In the genomic region with DNA sequence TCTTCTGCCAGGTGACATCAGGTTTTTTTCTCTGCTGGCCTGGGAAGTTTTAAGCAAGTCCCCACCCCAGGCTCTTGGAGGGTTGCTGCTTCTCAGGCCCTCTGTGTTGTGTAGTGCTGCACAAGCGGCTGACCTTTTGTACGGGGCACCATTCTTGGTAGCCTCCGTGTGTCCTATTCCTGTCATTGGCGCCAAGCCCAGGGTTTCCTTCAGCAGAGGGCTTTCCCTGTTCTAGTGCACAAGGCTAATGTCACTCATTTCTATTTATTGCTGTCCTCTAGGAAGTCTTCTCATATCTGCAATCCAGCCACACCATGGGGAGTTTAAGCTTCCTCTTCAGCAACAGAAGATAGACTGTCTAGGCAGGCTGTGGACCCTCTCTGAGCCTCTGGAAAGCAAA, we compare ENCODE assay signal across 11 mouse cellular contexts. TPM values are rescaled to one million over a fixed set of nuclear protein-coding genes. Genes with fewer than 3 reads are reported as not detected.
DNase-seq lines count a peak whose midpoint lies in the region; ATAC-seq and TF ChIP-seq lines count a peak whose summit lies in the region.
"Had no signal": no experiment of that assay in that cellular context is flagged by ENCODE, and none has a peak within 500 bp of the region (broad histone marks: within the 10 kb centered on the region; RNA-seq: fewer than 3 reads in every experiment).

No protein-coding gene starts in this region.

- H3K36me3 ChIP-seq in hindbrain, postnatal 0 days (ENCODE audit: insufficient read depth, low read length) = no peaks in the 10 kb centered on the region
- no peaks in the 10 kb centered on the region for H3K36me3 ChIP-seq in hindbrain, embryonic 11.5 days (ENCODE audit: control insufficient read depth, insufficient read depth, low read length)
- no peaks in the 10 kb centered on the region for H3K36me3 ChIP-seq in heart, embryonic 10.5 days
- H3K36me3 ChIP-seq: hindbrain, embryonic 15.5 days had no signal

- ATAC-seq in hindbrain, postnatal 0 days = no peak
- ATAC-seq in hindbrain, embryonic 11.5 days (ENCODE audit: low FRiP score) = no peak
- ATAC-seq: midbrain, embryonic 16.5 days had no signal

- no peaks in the 10 kb centered on the region for H3K9me3 ChIP-seq in hindbrain, postnatal 0 days (ENCODE audit: low read length)
- H3K9me3 ChIP-seq in hindbrain, embryonic 11.5 days (ENCODE audit: control insufficient read depth, low read length) = no peaks in the 10 kb centered on the region
- H3K9me3 ChIP-seq in heart, embryonic 10.5 days = no peaks in the 10 kb centered on the region
- H3K9me3 ChIP-seq: hindbrain, embryonic 15.5 days had no signal

- H3K9ac ChIP-seq in hindbrain, postnatal 0 days (replicated peaks; ENCODE audit: low read length) = no peak overlapping the region
- H3K9ac ChIP-seq in hindbrain, embryonic 11.5 days (ENCODE audit: low read depth, low read length) = no peak overlapping the region
- H3K9ac ChIP-seq: hindbrain, embryonic 15.5 days had no signal

- peak; percentile 2 for DNase-seq in hindbrain, postnatal 0 days (ENCODE audit: low spot score)
- DNase-seq in hindbrain, embryonic 11.5 days (ENCODE audit: low spot score) = no peak
- DNase-seq in adrenal gland, postnatal 14 days = peak; percentile 80
- peak; percentile 76 for DNase-seq in heart, embryonic 10.5 days (ENCODE audit: low spot score)
- peak; percentile 55 to 65 for DNase-seq in kidney, postnatal 36 days
- DNase-seq in frontal cortex, postnatal 10 days (ENCODE audit: low spot score in 2 of 2) = no peak
- DNase-seq in frontal cortex, postnatal 36 days (ENCODE audit: low spot score in 2 of 2) = no peak
- DNase-seq in T-cell, adult 2 months (ENCODE audit: low spot score) = no peak

- no peaks in the 10 kb centered on the region for H3K27me3 ChIP-seq in hindbrain, postnatal 0 days (ENCODE audit: insufficient read depth, low read length)
- H3K27me3 ChIP-seq in hindbrain, embryonic 11.5 days (ENCODE audit: control insufficient read depth, insufficient read depth, low read length) = peaks cover 2% of the 10 kb centered on the region; the same call in 1 of the 2 replicates
- no peaks in the 10 kb centered on the region; the same call in 1 of the 2 replicates for H3K27me3 ChIP-seq in heart, embryonic 10.5 days (ENCODE audit: insufficient read depth, poor library complexity, severe bottlenecking)
- H3K27me3 ChIP-seq: CH12.LX had no signal

- H3K4me2 ChIP-seq in hindbrain, postnatal 0 days (ENCODE audit: low read depth, low read length) = no peak overlapping the region
- H3K4me2 ChIP-seq in hindbrain, embryonic 11.5 days (replicated peaks; ENCODE audit: low read depth, low read length) = no peak overlapping the region
- H3K4me2 ChIP-seq: hindbrain, embryonic 15.5 days had no signal

- no peak overlapping the region for H3K4me3 ChIP-seq in hindbrain, postnatal 0 days (ENCODE audit: low read length)
- H3K4me3 ChIP-seq in hindbrain, embryonic 11.5 days (ENCODE audit: low read depth, low read length) = no peak overlapping the region
- H3K4me3 ChIP-seq in heart, embryonic 10.5 days = no peak overlapping the region
- H3K4me3 ChIP-seq: hindbrain, embryonic 15.5 days had no signal

- TF ChIP-seq CTCF in hindbrain, postnatal 0 days (IDR thresholded peaks at IDR 0.05; ENCODE audit: low read depth) = no peak

- H3K4me1 ChIP-seq in hindbrain, postnatal 0 days (ENCODE audit: insufficient read depth, low read length) = no peaks in the 10 kb centered on the region
- no peaks in the 10 kb centered on the region for H3K4me1 ChIP-seq in hindbrain, embryonic 11.5 days (replicated peaks; ENCODE audit: control insufficient read depth, insufficient read depth, low read length)
- no peaks in the 10 kb centered on the region for H3K4me1 ChIP-seq in heart, embryonic 10.5 days
- H3K4me1 ChIP-seq: hindbrain, embryonic 15.5 days had no signal

- WGBS in hindbrain, postnatal 0 days = 56% methylated on average over 4 of the region's 4 CpGs
- 75% methylated on average over 4 of the region's 4 CpGs for WGBS in hindbrain, embryonic 11.5 days
- WGBS in heart, embryonic 10.5 days = 69% methylated on average over 4 of the region's 4 CpGs

- H3K27ac ChIP-seq in hindbrain, postnatal 0 days = no peak overlapping the region
- no peak overlapping the region for H3K27ac ChIP-seq in hindbrain, embryonic 11.5 days (ENCODE audit: low read depth, low read length)
- no peak overlapping the region for H3K27ac ChIP-seq in heart, embryonic 10.5 days
- H3K27ac ChIP-seq: hindbrain, embryonic 15.5 days had no signal

RNA-seq across cellular contexts. Expression of gene Fam120c, which starts 6.2 kb away (rescaled TPM):
- total RNA-seq in hindbrain, postnatal 0 days (2014; rRNA removed) = 18.6 and 18.9 TPM in 2 replicates
- 7.1 and 7.7 TPM in 2 replicates for polyA plus RNA-seq in hindbrain, postnatal 0 days (2015; fragmentation: Nextera tagmentation; extraction: Ambion mirVana)
- 2.9 and 3.4 TPM in 2 replicates for polyA plus RNA-seq in hindbrain, embryonic 11.5 days (2014; fragmentation: Nextera tagmentation; extraction: Ambion mirVana)
- 10.9 and 12.5 TPM in 2 replicates for total RNA-seq in adrenal gland, postnatal 14 days (2021)
- polyA plus RNA-seq in heart, embryonic 10.5 days (2016; fragmentation: Nextera tagmentation; extraction: Ambion mirVana) = 3.3 and 4.6 TPM in 2 replicates

Comparison
In these comparisons a context has a peak if more than half of its experiments do, and no peak if none do; other contexts are left out.
1. DNase-seq: peak in hindbrain, postnatal 0 days (single experiment), adrenal gland, postnatal 14 days (single experiment), heart, embryonic 10.5 days (single experiment) and kidney, postnatal 36 days (2 of 2); none in hindbrain, embryonic 11.5 days (single experiment), frontal cortex, postnatal 10 days (0 of 2), frontal cortex, postnatal 36 days (0 of 2) and T-cell, adult 2 months (single experiment).